Comparison of ENCODE assay signal across 9 mouse cellular contexts in the genomic region with DNA sequence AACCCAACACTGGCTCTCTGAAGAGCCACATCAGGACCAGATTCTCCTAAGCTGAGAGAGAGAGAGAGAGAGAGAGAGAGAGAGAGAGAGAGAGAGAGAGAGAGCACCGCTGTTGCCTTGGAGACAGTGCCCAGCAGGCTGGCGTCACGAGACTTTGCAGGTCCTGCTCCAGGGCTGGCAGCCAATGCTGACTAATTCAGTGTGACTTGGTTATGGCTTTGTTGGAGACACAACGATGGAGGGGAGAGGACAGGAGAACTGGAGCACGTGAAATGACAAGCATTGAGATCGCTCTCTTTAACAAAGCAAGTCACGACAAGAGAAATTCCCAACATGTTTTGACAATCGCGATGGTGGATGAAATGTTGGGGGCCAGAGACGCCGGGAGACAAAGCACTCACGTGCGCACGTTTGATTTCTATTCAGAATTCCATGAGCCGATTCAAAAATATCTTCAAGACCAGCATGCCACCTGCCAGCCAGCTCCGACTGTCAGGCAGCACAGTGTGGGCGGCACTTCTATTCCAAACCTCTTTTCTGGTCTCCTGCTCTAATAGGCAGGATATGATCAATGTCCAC. TPM values are rescaled to one million over a fixed set of nuclear protein-coding genes. Genes with fewer than 3 reads are reported as not detected.
DNase-seq lines count a peak whose midpoint lies in the region; ATAC-seq lines count a peak whose summit lies in the region.
"Had no signal": no experiment of that assay in that cellular context is flagged by ENCODE, and none has a peak within 500 bp of the region (broad histone marks: within the 10 kb centered on the region; RNA-seq: fewer than 3 reads in every experiment).

No protein-coding gene starts in this region.

- no peaks in the 10 kb centered on the region for H3K9me3 ChIP-seq in forebrain, embryonic 15.5 days
- no peaks in the 10 kb centered on the region for H3K9me3 ChIP-seq in hindbrain, embryonic 14.5 days (ENCODE audit: control insufficient read depth, low read length)
- H3K9me3 ChIP-seq: liver, embryonic 15.5 days had no signal

- peak overlapping the region; percentile 30 for H3K4me3 ChIP-seq in forebrain, embryonic 15.5 days
- H3K4me3 ChIP-seq in hindbrain, embryonic 14.5 days (replicated peaks; ENCODE audit: low read length) = peak overlapping the region; percentile 26
- H3K4me3 ChIP-seq: liver, embryonic 15.5 days had no signal

- no peaks in the 10 kb centered on the region for H3K36me3 ChIP-seq in forebrain, embryonic 15.5 days
- no peaks in the 10 kb centered on the region for H3K36me3 ChIP-seq in hindbrain, embryonic 14.5 days (replicated peaks; ENCODE audit: control insufficient read depth, insufficient read depth)
- H3K36me3 ChIP-seq: liver, embryonic 15.5 days had no signal

- no peaks in the 10 kb centered on the region for H3K27me3 ChIP-seq in forebrain, embryonic 15.5 days
- no peaks in the 10 kb centered on the region for H3K27me3 ChIP-seq in hindbrain, embryonic 14.5 days (ENCODE audit: control insufficient read depth, insufficient read depth, low read length)

- H3K4me2 ChIP-seq in forebrain, embryonic 15.5 days (replicated peaks) = peak overlapping the region; percentile 49
- H3K4me2 ChIP-seq in hindbrain, embryonic 14.5 days (replicated peaks) = peak overlapping the region; percentile 63
- H3K4me2 ChIP-seq: liver, embryonic 15.5 days had no signal

- H3K9ac ChIP-seq in forebrain, embryonic 15.5 days (replicated peaks) = peak overlapping the region; percentile 29
- peak overlapping the region; percentile 64 for H3K9ac ChIP-seq in hindbrain, embryonic 14.5 days
- H3K9ac ChIP-seq: liver, embryonic 15.5 days had no signal

- peaks cover 40% of the 10 kb centered on the region for H3K4me1 ChIP-seq in forebrain, embryonic 15.5 days
- peaks cover 27% of the 10 kb centered on the region for H3K4me1 ChIP-seq in hindbrain, embryonic 14.5 days (replicated peaks; ENCODE audit: control insufficient read depth, insufficient read depth, low read length)
- H3K4me1 ChIP-seq: liver, embryonic 15.5 days had no signal

- ATAC-seq in cerebellum, adult (ENCODE audit: insufficient number of reproducible peaks, low FRiP score, low TSS enrichment) = peak; percentile 55; the same call in 1 of the 2 replicates
- ATAC-seq in forebrain, embryonic 15.5 days (replicated peaks) = peak; percentile 90
- ATAC-seq in hindbrain, embryonic 14.5 days (ENCODE audit: low FRiP score) = peak; percentile 91

- WGBS in forebrain, embryonic 15.5 days = 5% methylated on average over 17 of the region's 17 CpGs
- WGBS in hindbrain, embryonic 14.5 days = 5% methylated on average over 17 of the region's 17 CpGs

- peak overlapping the region; percentile 85 for H3K27ac ChIP-seq in forebrain, embryonic 15.5 days (replicated peaks)
- peak overlapping the region; percentile 86 for H3K27ac ChIP-seq in hindbrain, embryonic 14.5 days
- H3K27ac ChIP-seq: liver, embryonic 15.5 days had no signal

- peak; percentile 89 for DNase-seq in Muller cell, postnatal 12 days (ENCODE audit: inconsistent ontology term)
- DNase-seq in hindbrain, embryonic 14.5 days (ENCODE audit: low spot score) = peak; percentile 82
- peak; percentile 72 to 84 for DNase-seq in left cerebral cortex, adult 9 months (ENCODE audit: low spot score in 2 of 2)
- peak; percentile 48 for DNase-seq in neural tube, embryonic 10.5 days (ENCODE audit: extremely low spot score, low spot score)
- no peak for DNase-seq in thymus, adult 18-20 months
- DNase-seq in testis, postnatal 10 days (ENCODE audit: low spot score) = no peak

RNA-seq across cellular contexts. Expression of a gene that starts 17.4 kb away (rescaled TPM):
- 50.4 and 50.8 TPM in 2 replicates for polyA plus RNA-seq in forebrain, embryonic 15.5 days (2015; fragmentation: Nextera tagmentation; extraction: Ambion mirVana)
- 25.8 and 29.9 TPM in 2 replicates for polyA plus RNA-seq in hindbrain, embryonic 14.5 days (2014; fragmentation: Nextera tagmentation; extraction: Ambion mirVana)

RNA-seq across cellular contexts. Expression of a gene that starts 28.2 kb away (rescaled TPM):
- polyA plus RNA-seq in forebrain, embryonic 15.5 days (2015; fragmentation: Nextera tagmentation; extraction: Ambion mirVana) = not detected in 2 replicates
- polyA plus RNA-seq in hindbrain, embryonic 14.5 days (2014; fragmentation: Nextera tagmentation; extraction: Ambion mirVana) = 0.20 TPM in 1 of 2 replicates, not detected in the other

Comparison
In these comparisons a context has a peak if more than half of its experiments do, and no peak if none do; other contexts are left out.
1. DNase-seq: peak in Muller cell, postnatal 12 days (single experiment), hindbrain, embryonic 14.5 days (single experiment), left cerebral cortex, adult 9 months (2 of 2) and neural tube, embryonic 10.5 days (single experiment); none in thymus, adult 18-20 months (0 of 2) and testis, postnatal 10 days (single experiment).
2. Peak in every context shown above with its lines, with median percentiles within 50 percentile points of each other: ATAC-seq.